Mouse (Mus musculus): ENCODE data around the gene Slc22a2. TPM values are rescaled to one million over a fixed set of nuclear protein-coding genes. Genes with fewer than 3 reads are reported as not detected.

The Slc22a2 gene
- total and polyA plus RNA-seq, 2 experiments from 2014 or later = not detected

DNA sequence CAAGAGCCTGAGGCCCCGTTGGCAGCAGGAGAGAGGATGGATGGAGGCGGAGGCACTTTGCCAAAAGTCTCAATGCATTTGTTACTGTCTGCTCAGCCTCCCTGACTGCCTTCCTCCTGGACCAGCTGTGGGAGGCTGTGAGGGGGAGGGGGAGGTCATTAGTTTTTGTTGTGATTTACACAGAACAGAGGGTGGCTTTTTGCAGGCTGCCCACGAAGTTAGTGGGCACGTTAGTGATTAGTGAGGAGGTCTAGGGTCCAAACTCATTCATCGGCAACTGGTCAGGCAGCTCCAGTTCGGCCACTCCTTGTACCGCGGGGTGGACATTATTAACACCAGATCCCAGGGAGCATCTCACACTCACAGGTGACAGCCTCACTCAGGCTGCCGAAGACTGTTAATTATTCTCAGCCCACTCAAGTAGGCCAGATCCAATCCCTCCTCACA, 4.9 kb downstream of the Slc22a2 start:
- TF ChIP-seq EP300 (IDR thresholded peaks at IDR 0.05; ENCODE audit: low read depth) (no peak), CTCF (IDR thresholded peaks at IDR 0.05; ENCODE audit: low read depth) (no peak)
- Histone ChIP-seq H3K27ac (ENCODE audit: low read depth) (no peak overlapping the region), H3K9ac (replicated peaks; ENCODE audit: low read depth, low read length) (no peak overlapping the region), H3K4me1 (ENCODE audit: control insufficient read depth, insufficient read depth) (no peaks in the 10 kb centered on the region), H3K4me3 (ENCODE audit: low read depth, low read length) (no peak overlapping the region), H3K36me3 (replicated peaks; ENCODE audit: control insufficient read depth, insufficient read depth, low read length) (no peaks in the 10 kb centered on the region), H3K4me2 (ENCODE audit: low read depth, low read length) (no peak overlapping the region), H3K9me3 (replicated peaks; ENCODE audit: control insufficient read depth, low read length) (peaks cover 4% of the 10 kb centered on the region; the same call in 1 of the 2 replicates), H3K27me3 (ENCODE audit: control insufficient read depth, insufficient read depth, low read length) (no peaks in the 10 kb centered on the region)
- no peak for ATAC-seq (ENCODE audit: insufficient read depth, low read depth)
- 68% methylated on average over 9 of the region's 9 CpGs for WGBS
- DNase-seq (ENCODE audit: low spot score) = no peak

DNA sequence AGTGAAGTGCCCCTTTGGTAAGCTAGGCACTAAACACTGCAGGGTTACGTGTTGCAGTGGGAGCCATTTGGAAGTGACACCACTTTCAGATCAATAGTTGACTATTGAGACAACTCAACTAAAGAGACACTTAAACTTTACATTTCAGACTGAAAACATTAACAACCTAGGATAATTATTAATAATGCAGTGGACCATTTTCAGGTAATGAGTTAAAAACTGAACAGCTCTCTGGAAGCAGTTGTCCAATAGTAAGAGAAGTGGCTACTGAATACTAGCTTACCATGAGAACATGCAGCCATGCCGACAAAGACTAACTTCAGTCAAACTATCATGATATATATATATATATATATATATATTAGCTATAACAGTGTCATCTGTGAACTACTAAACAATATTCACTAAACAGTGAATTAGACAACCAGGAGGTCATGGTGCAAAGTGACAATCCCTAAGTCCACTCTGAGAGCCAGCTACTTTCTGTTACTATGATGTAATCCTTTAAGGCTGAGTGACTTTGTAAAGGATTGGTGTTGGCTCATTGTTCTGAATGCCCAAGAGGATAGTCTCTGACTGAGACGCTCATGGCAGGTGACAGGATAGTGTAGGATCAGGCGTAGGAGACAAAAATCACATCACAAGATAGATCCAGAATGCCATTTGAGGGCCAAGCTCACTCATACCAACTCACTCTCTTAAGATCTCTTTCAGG, 7.1 kb downstream of the Slc22a2 start:
- H3K4me2 ChIP-seq (ENCODE audit: low read depth, low read length) = no peak overlapping the region
- H3K9ac ChIP-seq (replicated peaks; ENCODE audit: low read depth, low read length) = no peak overlapping the region
- WGBS = 92% methylated on average over 4 of the region's 4 CpGs
- no peaks in the 10 kb centered on the region for H3K36me3 ChIP-seq (replicated peaks; ENCODE audit: control insufficient read depth, insufficient read depth, low read length)
- H3K27ac ChIP-seq (ENCODE audit: low read depth) = no peak overlapping the region
- TF ChIP-seq EP300 (IDR thresholded peaks at IDR 0.05; ENCODE audit: low read depth) (no peak), CTCF (IDR thresholded peaks at IDR 0.05; ENCODE audit: low read depth) (no peak)
- peaks cover 4% of the 10 kb centered on the region; the same call in 1 of the 2 replicates for H3K9me3 ChIP-seq (replicated peaks; ENCODE audit: control insufficient read depth, low read length)
- no peaks in the 10 kb centered on the region for H3K27me3 ChIP-seq (ENCODE audit: control insufficient read depth, insufficient read depth, low read length)
- ATAC-seq (ENCODE audit: insufficient read depth, low read depth) (no peak), DNase-seq (ENCODE audit: low spot score) (no peak)
- H3K4me3 ChIP-seq (ENCODE audit: low read depth, low read length) = no peak overlapping the region
- no peaks in the 10 kb centered on the region for H3K4me1 ChIP-seq (ENCODE audit: control insufficient read depth, insufficient read depth)

DNA sequence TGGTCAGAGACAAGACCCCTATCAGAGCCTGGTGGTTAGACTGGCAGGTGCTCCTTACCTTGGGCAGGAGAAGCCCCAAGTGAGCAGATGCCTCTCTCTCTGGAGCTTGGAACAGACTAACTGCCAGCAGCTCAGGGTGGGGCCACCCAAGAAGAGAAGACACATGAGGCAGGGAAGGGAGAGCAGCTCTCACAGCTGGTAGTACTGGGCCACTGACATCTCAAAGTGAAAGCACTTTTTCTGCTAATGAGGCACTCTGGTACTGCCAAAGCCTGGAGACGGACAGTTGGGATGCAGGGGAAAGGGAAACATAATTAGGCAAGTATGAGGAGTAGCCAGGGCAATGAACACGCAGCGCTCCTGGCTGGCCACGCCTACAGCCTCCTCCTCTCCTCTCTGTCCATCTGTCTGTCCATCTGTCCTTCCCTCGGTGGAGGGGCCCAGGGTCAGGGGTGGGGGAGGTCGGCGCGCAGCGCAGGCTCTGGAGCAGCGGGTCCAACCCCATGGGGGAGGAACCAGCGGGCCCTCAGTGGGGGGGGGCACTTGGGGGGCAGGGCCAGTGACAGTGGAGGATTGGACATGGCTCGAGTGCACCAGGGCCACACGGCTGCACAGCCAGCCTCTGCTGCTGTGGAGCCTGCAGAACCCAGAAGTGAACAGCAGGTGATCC, 12.0 kb downstream of the Slc22a2 start:
- ATAC-seq (ENCODE audit: insufficient read depth, low read depth) (no peak), DNase-seq (ENCODE audit: low spot score) (no peak)
- no peak overlapping the region for H3K27ac ChIP-seq (ENCODE audit: low read depth)
- H3K4me2 ChIP-seq (ENCODE audit: low read depth, low read length) = no peak overlapping the region
- H3K9ac ChIP-seq (replicated peaks; ENCODE audit: low read depth, low read length) = no peak overlapping the region
- H3K4me3 ChIP-seq (ENCODE audit: low read depth, low read length) = no peak overlapping the region
- 85% methylated on average over 13 of the region's 13 CpGs for WGBS
- no peaks in the 10 kb centered on the region for H3K4me1 ChIP-seq (ENCODE audit: control insufficient read depth, insufficient read depth)
- no peaks in the 10 kb centered on the region for H3K36me3 ChIP-seq (replicated peaks; ENCODE audit: control insufficient read depth, insufficient read depth, low read length)
- no peaks in the 10 kb centered on the region for H3K27me3 ChIP-seq (ENCODE audit: control insufficient read depth, insufficient read depth, low read length)
- TF ChIP-seq EP300 (IDR thresholded peaks at IDR 0.05; ENCODE audit: low read depth) (no peak), CTCF (IDR thresholded peaks at IDR 0.05; ENCODE audit: low read depth) (no peak)
- peaks cover 14% of the 10 kb centered on the region for H3K9me3 ChIP-seq (replicated peaks; ENCODE audit: control insufficient read depth, low read length)

DNA sequence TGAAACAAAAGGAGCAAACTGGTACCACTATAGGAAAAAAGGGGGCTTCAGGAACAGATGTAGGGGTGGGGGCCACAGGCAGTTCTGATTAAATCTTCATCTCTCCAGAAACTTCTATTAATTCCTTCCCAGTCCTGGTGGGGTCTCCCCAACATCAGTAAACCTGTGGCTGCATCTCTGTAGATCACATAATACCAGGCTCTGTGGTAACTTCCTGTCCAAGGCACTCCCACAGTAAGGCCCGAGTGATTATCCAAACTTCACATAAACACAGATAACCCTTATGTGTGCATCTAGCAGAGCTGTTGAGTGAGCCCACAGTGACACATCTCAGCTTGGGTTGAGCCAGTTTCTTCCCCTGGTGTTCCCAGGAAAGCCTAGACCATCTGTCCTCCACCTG, 22.7 kb downstream of the Slc22a2 start:
- 0 out of 2 replicates have a peak, but pooled peaks have one; percentile 27 for ATAC-seq (ENCODE audit: insufficient read depth, low read depth)
- no peak for DNase-seq (ENCODE audit: low spot score)
- no peak overlapping the region for H3K4me2 ChIP-seq (ENCODE audit: low read depth, low read length)
- no peak overlapping the region for H3K4me3 ChIP-seq (ENCODE audit: low read depth, low read length)
- no peaks in the 10 kb centered on the region for H3K36me3 ChIP-seq (replicated peaks; ENCODE audit: control insufficient read depth, insufficient read depth, low read length)
- H3K4me1 ChIP-seq (ENCODE audit: control insufficient read depth, insufficient read depth) = no peaks in the 10 kb centered on the region
- no peak; the same call in 1 of the 2 replicates for TF ChIP-seq CTCF (IDR thresholded peaks at IDR 0.05; ENCODE audit: low read depth)
- TF ChIP-seq EP300 (IDR thresholded peaks at IDR 0.05; ENCODE audit: low read depth) = no peak
- WGBS = 16% methylated on average over 1 of the region's 1 CpGs
- H3K9ac ChIP-seq (replicated peaks; ENCODE audit: low read depth, low read length) = no peak overlapping the region
- H3K27me3 ChIP-seq (ENCODE audit: control insufficient read depth, insufficient read depth, low read length) = no peaks in the 10 kb centered on the region
- H3K27ac ChIP-seq (ENCODE audit: low read depth) = no peak overlapping the region
- H3K9me3 ChIP-seq (replicated peaks; ENCODE audit: control insufficient read depth, low read length) = no peaks in the 10 kb centered on the region

DNA sequence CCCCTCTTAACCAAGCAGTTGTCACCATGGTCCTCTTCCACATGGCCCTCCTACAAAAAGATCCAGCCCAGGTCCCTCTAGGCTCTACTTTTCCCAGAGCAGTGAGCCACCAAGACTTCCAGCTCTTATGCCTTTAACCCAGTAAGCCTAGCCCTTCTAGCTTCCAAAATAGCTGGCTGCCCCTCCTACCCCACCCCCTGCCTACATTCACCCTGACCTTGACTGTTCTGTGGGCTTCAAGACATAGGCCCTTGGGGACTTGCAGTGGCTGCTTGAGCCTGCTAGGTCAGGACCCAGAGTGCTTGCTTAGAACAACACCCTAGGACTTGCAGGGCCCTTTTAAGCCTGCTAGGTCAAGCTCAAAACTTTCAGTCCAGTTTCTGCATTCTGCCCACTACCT, 23.3 kb downstream of the Slc22a2 start:
- no peak overlapping the region for H3K27ac ChIP-seq (ENCODE audit: low read depth)
- TF ChIP-seq CTCF (IDR thresholded peaks at IDR 0.05; ENCODE audit: low read depth) = no peak
- no peak for TF ChIP-seq EP300 (IDR thresholded peaks at IDR 0.05; ENCODE audit: low read depth)
- no peak overlapping the region for H3K9ac ChIP-seq (replicated peaks; ENCODE audit: low read depth, low read length)
- no peak overlapping the region for H3K4me2 ChIP-seq (ENCODE audit: low read depth, low read length)
- no peak for ATAC-seq (ENCODE audit: insufficient read depth, low read depth)
- H3K4me3 ChIP-seq (ENCODE audit: low read depth, low read length) = no peak overlapping the region
- no peaks in the 10 kb centered on the region for H3K9me3 ChIP-seq (replicated peaks; ENCODE audit: control insufficient read depth, low read length)
- H3K4me1 ChIP-seq (ENCODE audit: control insufficient read depth, insufficient read depth) = no peaks in the 10 kb centered on the region
- no peaks in the 10 kb centered on the region for H3K36me3 ChIP-seq (replicated peaks; ENCODE audit: control insufficient read depth, insufficient read depth, low read length)
- no peak for DNase-seq (ENCODE audit: low spot score)
- H3K27me3 ChIP-seq (ENCODE audit: control insufficient read depth, insufficient read depth, low read length) = no peaks in the 10 kb centered on the region
